In genomic region chr11:31601499-31601898, GRCm38 (mm10) we compare ENCODE assay signal across 22 mouse cellular contexts.
DNase-seq lines count a peak whose midpoint lies in the region; ATAC-seq and TF ChIP-seq lines count a peak whose summit lies in the region.
"Had no signal": no experiment of that assay in that cellular context is flagged by ENCODE, and none has a peak within 500 bp of the region (broad histone marks: within the 10 kb centered on the region; RNA-seq: fewer than 3 reads in every experiment).

No protein-coding gene starts in this region.

- DNase-seq in heart, adult 2 months, result peak in 1 of 2 experiments; percentile 26
- DNase-seq in kidney, postnatal 25 days, result peak; percentile 52
- DNase-seq in kidney, postnatal 4 days, result no peak
- DNase-seq in adipocyte (ENCODE audit: low spot score) (peak; percentile 76), liver (no peak)
- DNase-seq in skeletal muscle tissue, adult 2 months (ENCODE audit: low read depth, low spot score), result peak; percentile 37
- DNase-seq: adrenal gland, adult 2 months; cerebellum, adult 11 months; cerebellum, postnatal 14 days; gastrocnemius, postnatal 36 days; left cerebral cortex, postnatal 4 days; liver, postnatal 0 days; spleen, adult 18-20 months; thymus, adult 2 months had no signal

- no peak for TF ChIP-seq POLR2A in heart, adult 2 months (IDR thresholded peaks at IDR 0.05; ENCODE audit: insufficient read depth, low read depth, low read length)

- ATAC-seq in heart, embryonic 12.5 days (ENCODE audit: insufficient number of reproducible peaks, low FRiP score), result no peak
- ATAC-seq: forebrain, embryonic 15.5 days; hindbrain, postnatal 0 days; intestine, postnatal 0 days; liver, postnatal 0 days; midbrain, embryonic 13.5 days had no signal

- H3K27ac ChIP-seq in heart, adult 2 months, result peak overlapping the region; percentile 72
- no peak overlapping the region for H3K27ac ChIP-seq in heart, embryonic 12.5 days (ENCODE audit: poor library complexity, severe bottlenecking)
- H3K27ac ChIP-seq: embryonic facial prominence, embryonic 13.5 days; forebrain, embryonic 15.5 days; hindbrain, embryonic 10.5 days; hindbrain, postnatal 0 days; midbrain, embryonic 13.5 days; neural tube, embryonic 12.5 days had no signal

- no peak overlapping the region for H3K9ac ChIP-seq in heart, adult 2 months (ENCODE audit: low read depth, low read length)
- H3K9ac ChIP-seq in heart, embryonic 12.5 days, result no peak overlapping the region
- H3K9ac ChIP-seq: embryonic facial prominence, embryonic 13.5 days; forebrain, embryonic 15.5 days; liver, postnatal 0 days; midbrain, embryonic 13.5 days; neural tube, embryonic 12.5 days had no signal

- 51% methylated on average over 7 of the region's 7 CpGs for WGBS in heart, adult 2 months
- 84% methylated on average over 7 of the region's 7 CpGs for WGBS in heart, embryonic 12.5 days

- H3K36me3 ChIP-seq in heart, adult 2 months (ENCODE audit: control insufficient read depth, insufficient read depth, low read length), result peaks cover 2% of the 10 kb centered on the region; the same call in 1 of the 2 replicates
- H3K36me3 ChIP-seq in heart, embryonic 12.5 days, result no peaks in the 10 kb centered on the region
- H3K36me3 ChIP-seq: embryonic facial prominence, embryonic 13.5 days; forebrain, embryonic 15.5 days; hindbrain, embryonic 10.5 days; midbrain, embryonic 13.5 days; neural tube, embryonic 12.5 days had no signal

- TF ChIP-seq CTCF in heart, adult 2 months (IDR thresholded peaks at IDR 0.05), result no peak

- intact Hi-C loops in heart, adult 2 months (cut with DNase I), result loop anchor here (5.0 kb wide), 2 partner anchors 34 to 49 kb away; no protein-coding TSS in a partner anchor

- H3K4me3 ChIP-seq in heart, adult 2 months, result no peak overlapping the region
- H3K4me3 ChIP-seq in heart, embryonic 12.5 days, result no peak overlapping the region
- H3K4me3 ChIP-seq: embryonic facial prominence, embryonic 13.5 days; forebrain, embryonic 15.5 days; hindbrain, embryonic 10.5 days; midbrain, embryonic 13.5 days; neural tube, embryonic 12.5 days had no signal

- no peaks in the 10 kb centered on the region for H3K27me3 ChIP-seq in heart, adult 2 months (ENCODE audit: control insufficient read depth, insufficient read depth, low read length)
- no peaks in the 10 kb centered on the region for H3K27me3 ChIP-seq in heart, embryonic 12.5 days (replicated peaks)
- H3K27me3 ChIP-seq: embryonic facial prominence, embryonic 13.5 days; forebrain, embryonic 15.5 days; midbrain, embryonic 13.5 days; neural tube, embryonic 12.5 days had no signal

- H3K4me2 ChIP-seq in heart, embryonic 12.5 days, result no peak overlapping the region
- H3K4me2 ChIP-seq: embryonic facial prominence, embryonic 13.5 days; forebrain, embryonic 15.5 days; midbrain, embryonic 13.5 days; neural tube, embryonic 12.5 days had no signal

- H3K9me3 ChIP-seq in heart, embryonic 12.5 days (replicated peaks), result no peaks in the 10 kb centered on the region
- H3K9me3 ChIP-seq: embryonic facial prominence, embryonic 13.5 days; forebrain, embryonic 15.5 days; midbrain, embryonic 13.5 days; neural tube, embryonic 12.5 days had no signal

- H3K4me1 ChIP-seq in heart, adult 2 months (ENCODE audit: control insufficient read depth, insufficient read depth, low read length), result peaks cover 13% of the 10 kb centered on the region
- peaks cover 7% of the 10 kb centered on the region for H3K4me1 ChIP-seq in heart, embryonic 12.5 days (replicated peaks)
- H3K4me1 ChIP-seq: embryonic facial prominence, embryonic 13.5 days; hindbrain, embryonic 10.5 days; midbrain, embryonic 13.5 days; neural tube, embryonic 12.5 days had no signal

- TF ChIP-seq EP300 in heart, adult 2 months (IDR thresholded peaks at IDR 0.05; ENCODE audit: insufficient read depth, low read depth, low read length), result no peak

- H3K79me2 ChIP-seq in heart, adult 2 months (replicated peaks; ENCODE audit: control insufficient read depth, insufficient read depth, low read length), result no peaks in the 10 kb centered on the region

Comparison
In these comparisons a context has a peak if more than half of its experiments do, and no peak if none do; other contexts are left out.
1. DNase-seq: peak in kidney, postnatal 25 days (2 of 2), adipocyte (single experiment) and skeletal muscle tissue, adult 2 months (single experiment); none in kidney, postnatal 4 days (0 of 2) and liver (single experiment).